Mouse (Mus musculus): ENCODE measurements around the gene Itih2. TPM values are rescaled to one million over a fixed set of nuclear protein-coding genes. Genes with fewer than 3 reads are reported as not detected.
A peak's percentile ranks its signal among the peaks of the same experiment; 100 is the strongest.

The Itih2 gene
- polyA plus RNA-seq, 1 experiment = not detected

DNA sequence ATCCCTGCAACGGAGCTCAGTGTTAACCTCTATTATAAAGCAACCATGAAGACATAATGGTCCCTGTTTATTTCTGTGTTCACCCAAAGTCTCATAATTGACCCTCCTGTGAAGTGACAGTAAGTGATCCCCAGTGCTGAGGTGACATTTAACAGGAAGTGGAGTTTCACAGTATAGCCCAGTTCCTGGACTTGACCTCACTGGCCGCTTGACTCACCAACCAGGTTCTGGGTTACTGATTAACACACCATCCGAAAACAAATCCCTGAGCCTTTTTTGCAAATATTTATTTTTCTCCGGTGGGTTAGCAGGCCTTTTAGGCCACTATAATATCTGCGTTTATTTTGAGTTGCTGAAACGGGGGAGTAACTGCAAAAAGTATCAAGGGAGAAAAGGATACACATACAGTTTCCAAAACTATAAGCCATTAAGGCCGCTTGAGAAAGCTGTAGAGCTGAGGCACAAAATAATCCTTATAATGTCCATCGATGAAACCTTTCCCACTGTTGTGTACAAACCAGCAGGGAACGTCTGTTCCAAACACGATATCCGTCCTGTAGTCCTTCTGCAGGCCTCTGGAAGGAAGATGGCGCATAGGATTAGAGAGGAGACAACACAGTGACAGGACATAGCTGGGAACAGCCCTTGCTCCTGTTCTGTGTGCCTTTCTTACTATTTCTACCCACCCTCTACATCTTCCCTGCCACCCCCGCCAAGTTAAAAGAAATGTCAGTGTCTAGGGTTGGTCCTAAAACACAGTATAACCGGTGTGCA lies 36.7 kb downstream of the Itih2 start:
- Histone ChIP-seq H3K4me1 (ENCODE audit: control insufficient read depth, insufficient read depth, low read length) (no peaks in the 10 kb centered on the region), H3K27ac (ENCODE audit: insufficient read depth, low read depth, low read length) (no peak overlapping the region), H3K4me3 (ENCODE audit: insufficient read depth, low read depth, low read length) (no peak overlapping the region)
- WGBS = 94% methylated on average over 14 of the region's 14 CpGs
- no peak for TF ChIP-seq POLR2A (IDR thresholded peaks at IDR 0.05; ENCODE audit: insufficient read depth, low read depth, low read length)
- no peak for TF ChIP-seq CTCF (IDR thresholded peaks at IDR 0.05; ENCODE audit: insufficient read depth, low read depth, low read length)

DNA sequence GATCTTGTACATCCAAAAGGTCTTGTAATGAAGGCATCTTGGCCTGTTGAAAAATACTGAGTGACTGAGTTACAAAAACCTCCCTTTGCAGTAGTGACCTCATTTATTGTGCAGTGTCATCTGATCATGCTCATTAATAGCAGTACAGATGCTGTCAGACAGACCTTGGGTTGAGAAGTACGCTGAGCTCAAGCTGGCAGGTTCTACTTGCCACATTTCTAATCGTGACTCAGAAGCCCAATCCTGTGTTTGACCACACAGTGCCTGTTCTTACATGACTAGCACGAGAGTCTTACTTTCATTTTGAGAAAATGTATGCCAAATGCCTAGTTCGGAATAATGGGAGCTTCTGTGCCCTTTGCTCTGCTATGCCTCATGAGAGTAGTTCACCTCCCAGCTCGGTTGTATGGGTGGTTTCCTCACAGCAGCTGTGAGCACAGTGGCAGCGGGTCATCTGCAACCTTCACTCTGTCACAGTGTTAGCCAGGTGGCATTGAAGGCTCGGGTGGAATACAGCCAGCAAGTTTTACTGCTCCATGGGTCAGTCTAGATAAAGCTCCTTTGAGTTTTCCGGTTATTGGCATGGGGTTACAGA lies 43.8 kb downstream of the Itih2 start:
- WGBS = 72% methylated on average over 8 of the region's 8 CpGs

DNA sequence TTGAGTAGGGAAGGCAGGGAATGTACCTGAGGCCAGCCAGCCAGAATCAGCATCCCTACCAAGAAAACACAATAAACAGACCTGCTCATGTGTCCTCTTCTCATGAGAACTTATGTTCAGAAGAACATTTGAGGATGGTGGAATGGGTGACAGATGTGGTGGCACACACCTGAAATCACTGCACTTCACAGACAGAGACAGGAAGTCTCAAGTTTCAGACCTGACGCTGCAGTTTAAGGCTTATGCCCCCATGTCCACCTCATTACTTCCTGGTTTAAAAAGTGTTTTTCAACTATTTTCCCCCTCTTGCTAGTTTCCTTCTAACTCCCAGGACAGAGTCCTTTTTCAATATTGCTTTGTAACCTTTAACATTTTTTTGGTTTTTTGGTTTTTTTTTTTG lies 48.5 kb downstream of the Itih2 start:
- Histone ChIP-seq H3K4me3 (ENCODE audit: insufficient read depth, low read depth, low read length) (no peak overlapping the region), H3K27ac (ENCODE audit: insufficient read depth, low read depth, low read length) (no peak overlapping the region), H3K4me1 (ENCODE audit: control insufficient read depth, insufficient read depth, low read length) (peaks cover 9% of the 10 kb centered on the region; the same call in 1 of the 2 replicates)
- 86% methylated on average over 1 of the region's 1 CpGs for WGBS
- TF ChIP-seq CTCF (IDR thresholded peaks at IDR 0.05; ENCODE audit: insufficient read depth, low read depth, low read length) (no peak), POLR2A (IDR thresholded peaks at IDR 0.05; ENCODE audit: insufficient read depth, low read depth, low read length) (no peak)

More for the DNA sequence above, 43.8 kb downstream of the Itih2 start:
- no peak for TF ChIP-seq CTCF (IDR thresholded peaks at IDR 0.05; ENCODE audit: insufficient read depth, low read depth, low read length)
- no peak for TF ChIP-seq POLR2A (IDR thresholded peaks at IDR 0.05; ENCODE audit: insufficient read depth, low read depth, low read length)
- H3K4me1 ChIP-seq (ENCODE audit: control insufficient read depth, insufficient read depth, low read length) = no peaks in the 10 kb centered on the region
- no peak overlapping the region for H3K4me3 ChIP-seq (ENCODE audit: insufficient read depth, low read depth, low read length)
- H3K27ac ChIP-seq (ENCODE audit: insufficient read depth, low read depth, low read length) = no peak overlapping the region

DNA sequence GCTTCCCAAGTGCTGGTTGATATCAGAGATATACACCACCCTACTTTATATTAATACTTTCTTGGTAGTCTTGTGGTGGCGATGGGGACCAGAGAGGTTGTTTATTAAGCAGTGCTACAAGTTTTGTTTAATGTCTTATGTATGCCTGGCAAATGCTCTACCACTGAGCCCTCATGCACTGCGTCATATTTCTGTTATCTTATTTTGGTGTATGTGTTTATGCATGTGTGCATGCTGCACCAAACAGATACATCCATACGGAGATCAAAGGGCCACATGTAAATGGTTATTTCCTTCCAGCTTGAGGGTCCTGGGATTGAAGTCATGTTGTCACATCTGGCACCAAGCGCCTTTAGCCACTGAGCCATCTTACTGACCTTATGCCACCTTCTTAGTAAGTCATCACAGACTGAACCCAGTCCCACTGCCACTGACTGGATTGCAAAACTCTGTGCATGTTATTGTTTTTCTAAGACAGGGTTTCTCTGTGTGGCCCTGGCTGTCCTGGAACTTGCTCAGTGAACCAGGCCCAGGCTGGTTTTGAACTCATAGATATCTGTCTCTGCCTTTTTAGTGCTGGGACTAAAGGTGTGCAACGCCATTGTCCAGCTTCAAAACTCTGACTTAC lies 49.6 kb downstream of the Itih2 start:
- H3K27ac ChIP-seq (ENCODE audit: insufficient read depth, low read depth, low read length) = no peak overlapping the region
- TF ChIP-seq POLR2A (IDR thresholded peaks at IDR 0.05; ENCODE audit: insufficient read depth, low read depth, low read length) (no peak), CTCF (IDR thresholded peaks at IDR 0.05; ENCODE audit: insufficient read depth, low read depth, low read length) (no peak)
- H3K4me1 ChIP-seq (ENCODE audit: control insufficient read depth, insufficient read depth, low read length) = peaks cover 14% of the 10 kb centered on the region; the same call in 1 of the 2 replicates
- 86% methylated on average over 5 of the region's 5 CpGs for WGBS
- no peak overlapping the region for H3K4me3 ChIP-seq (ENCODE audit: insufficient read depth, low read depth, low read length)

DNA sequence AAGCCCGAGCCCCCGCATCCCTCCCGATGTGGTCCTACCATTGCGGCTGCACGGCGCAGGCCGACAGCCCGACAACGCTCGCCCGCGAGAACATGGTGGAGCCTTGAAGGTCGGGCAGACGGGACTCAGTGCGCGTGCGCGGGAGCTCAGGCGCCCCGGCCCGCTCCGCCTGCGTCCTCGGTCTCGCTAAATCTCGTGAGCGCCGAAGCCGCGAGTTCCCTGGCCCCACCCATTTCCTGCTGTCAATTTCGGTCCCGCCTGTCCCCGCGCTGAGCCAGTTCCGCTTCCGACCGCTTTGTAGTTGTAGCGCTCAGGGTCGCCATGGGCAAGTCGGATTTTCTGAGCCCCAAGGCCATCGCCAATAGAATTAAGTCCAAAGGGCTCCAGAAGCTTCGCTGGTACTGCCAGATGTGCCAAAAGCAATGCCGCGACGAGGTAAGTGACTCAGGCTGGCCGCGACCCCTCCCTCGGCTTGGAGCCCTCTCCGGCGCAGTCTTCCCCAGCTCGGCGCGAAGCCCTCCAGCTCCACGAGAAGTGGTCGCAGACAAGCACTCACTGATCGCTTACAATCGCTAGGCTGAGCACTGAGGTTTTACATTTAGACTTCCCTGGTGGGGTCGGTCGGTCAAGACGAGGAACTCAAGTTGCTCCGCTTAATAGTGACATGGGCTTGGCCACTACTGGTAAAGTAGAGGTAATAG lies 50.7 kb downstream of the Itih2 start, which contains the start of the genes Atp5c1 and Kin:
Atp5c1 (minus strand) TSS at position 201 of the 701 bp plus-strand sequence.
Kin (plus strand) TSS at position 284 of the 701 bp plus-strand sequence.
- WGBS = under 1% methylated on average over 61 of the region's 61 CpGs
- peak within 1 kb of the TSS; percentile 98 for H3K27ac ChIP-seq (ENCODE audit: insufficient read depth, low read depth, low read length)
- H3K4me3 ChIP-seq (ENCODE audit: insufficient read depth, low read depth, low read length) = peak within 1 kb of the TSS; percentile 94
- peaks cover 21% of the 10 kb centered on the region for H3K4me1 ChIP-seq (ENCODE audit: control insufficient read depth, insufficient read depth, low read length)
- peak; percentile 49; the same call in 1 of the 2 replicates for TF ChIP-seq CTCF (IDR thresholded peaks at IDR 0.05; ENCODE audit: insufficient read depth, low read depth, low read length)
- TF ChIP-seq POLR2A (IDR thresholded peaks at IDR 0.05; ENCODE audit: insufficient read depth, low read depth, low read length) = peak; percentile 93

DNA sequence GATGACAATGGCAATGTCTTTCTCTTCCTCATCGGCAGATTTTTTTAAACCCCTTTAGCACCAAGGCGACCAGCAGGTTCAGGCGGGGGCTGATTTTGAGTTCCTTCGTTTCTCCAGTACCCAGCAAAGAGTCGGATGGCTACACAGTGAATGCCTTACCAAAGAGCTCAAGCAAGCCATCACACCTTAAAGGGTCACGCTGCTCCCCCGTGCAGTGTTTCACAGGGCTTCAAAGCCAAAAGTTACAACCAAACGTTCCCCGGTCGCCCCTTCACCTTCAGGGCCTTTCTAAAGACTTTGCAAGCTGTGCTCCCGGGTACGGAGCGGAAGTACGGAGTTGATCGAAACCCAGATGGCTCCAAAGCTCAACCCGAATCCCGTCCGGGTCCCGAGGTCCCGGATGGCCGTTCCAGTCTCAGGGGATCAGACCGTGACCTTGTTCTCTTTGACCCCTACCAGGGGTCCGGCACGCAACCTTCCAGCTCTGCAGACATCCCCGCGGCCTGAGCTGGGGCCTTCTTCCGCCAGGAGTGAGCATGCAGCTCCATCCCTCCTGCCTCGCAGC lies 51.4 kb downstream of the Itih2 start:
- under 1% methylated on average over 28 of the region's 28 CpGs for whole genome bisulfite sequencing
- Histone ChIP-seq H3K27ac (ENCODE audit: insufficient read depth, low read depth, low read length) (peak overlapping the region; percentile 98), H3K4me3 (ENCODE audit: insufficient read depth, low read depth, low read length) (peak overlapping the region; percentile 94), H3K4me1 (ENCODE audit: control insufficient read depth, insufficient read depth, low read length) (peaks cover 26% of the 10 kb centered on the region)
- TF ChIP-seq POLR2A (IDR thresholded peaks at IDR 0.05; ENCODE audit: insufficient read depth, low read depth, low read length) (no peak), CTCF (IDR thresholded peaks at IDR 0.05; ENCODE audit: insufficient read depth, low read depth, low read length) (no peak)

DNA sequence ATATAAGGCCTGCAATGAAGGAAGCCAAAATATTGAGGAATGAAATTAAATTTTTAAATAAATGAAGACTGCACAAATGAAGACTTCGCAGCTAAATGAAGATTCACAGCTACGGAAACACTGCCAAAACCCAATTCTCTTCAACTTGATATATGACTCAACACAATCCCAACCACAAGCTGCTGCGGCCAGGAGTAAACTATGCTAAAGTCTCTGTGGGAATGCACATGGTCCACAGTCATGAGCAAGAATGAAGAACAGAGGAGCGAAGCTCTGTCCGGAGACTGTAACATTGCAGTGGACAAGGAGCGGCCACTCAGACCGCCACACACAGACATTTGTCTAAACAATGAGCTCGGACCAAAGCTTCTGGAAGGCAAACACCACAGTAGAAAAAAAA lies 54.5 kb downstream of the Itih2 start:
- 57% methylated on average over 8 of the region's 8 CpGs for whole genome bisulfite sequencing
- no peak overlapping the region for H3K27ac ChIP-seq (ENCODE audit: insufficient read depth, low read depth, low read length)
- peak overlapping the region; percentile 25; the same call in 1 of the 2 replicates for H3K4me3 ChIP-seq (ENCODE audit: insufficient read depth, low read depth, low read length)
- TF ChIP-seq POLR2A (IDR thresholded peaks at IDR 0.05; ENCODE audit: insufficient read depth, low read depth, low read length) = no peak
- no peak for TF ChIP-seq CTCF (IDR thresholded peaks at IDR 0.05; ENCODE audit: insufficient read depth, low read depth, low read length)
- peaks cover 38% of the 10 kb centered on the region for H3K4me1 ChIP-seq (ENCODE audit: control insufficient read depth, insufficient read depth, low read length)

DNA sequence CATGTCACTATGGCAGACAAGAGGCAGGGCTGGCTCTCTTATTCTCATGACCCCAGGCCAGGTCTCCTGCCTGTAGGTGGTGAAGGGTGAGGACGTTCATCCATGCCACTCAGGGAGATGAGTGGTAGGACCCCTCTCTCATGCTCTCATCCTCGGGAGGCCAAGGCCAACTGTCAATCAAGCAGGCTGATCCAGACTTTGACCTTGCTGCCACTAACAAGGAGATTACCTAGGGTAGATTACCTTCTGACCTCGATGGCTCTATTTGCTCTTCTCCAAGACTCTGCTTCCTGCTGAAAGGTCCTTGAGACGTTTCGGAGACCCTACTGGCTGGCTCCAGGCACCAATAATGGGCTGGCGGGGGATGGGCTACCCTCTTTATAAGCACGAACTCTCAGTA lies 56.7 kb downstream of the Itih2 start:
- WGBS = 83% methylated on average over 7 of the region's 7 CpGs
- Histone ChIP-seq H3K27ac (ENCODE audit: insufficient read depth, low read depth, low read length) (no peak overlapping the region), H3K4me3 (ENCODE audit: insufficient read depth, low read depth, low read length) (no peak overlapping the region), H3K4me1 (ENCODE audit: control insufficient read depth, insufficient read depth, low read length) (peaks cover 36% of the 10 kb centered on the region)
- TF ChIP-seq POLR2A (IDR thresholded peaks at IDR 0.05; ENCODE audit: insufficient read depth, low read depth, low read length) (no peak), CTCF (IDR thresholded peaks at IDR 0.05; ENCODE audit: insufficient read depth, low read depth, low read length) (no peak)
